Mouse (Mus musculus) layer of hippocampus, adult 18-20 months (tissue): ENCODE data around the gene Cmtm6. TPM values are rescaled to one million over a fixed set of nuclear protein-coding genes. Genes with fewer than 3 reads are reported as not detected.
"Not testable (repeated sequence)": the region's sequence is repeated elsewhere in the genome, so short reads cannot be mapped to it uniquely, and the experiment has no call there.

Source experiments
- DNase-seq, 2 experiments: peaks; one replicate each; pipeline ENCODE4 v3.0.0; 2022; ENCODE audit warnings: low spot score in 2 of 2
- long read RNA-seq: library from polyadenylated mRNA; stranded (forward); transcript quantifications from one replicate; pipeline ENCODE4 v2.0.0, GENCODE M21; 2021
- total RNA-seq, 2 experiments: library from RNA; stranded (reverse); gene quantifications; 2 replicates each; pipeline ENCODE4 v1.2.3; 2021

Gene Cmtm6
- total RNA-seq = 10 to 100 TPM; 20.4 to 21.1 TPM
- long read RNA-seq, transcript Cmtm6-201 (4 exons, 3,383 nt) = major isoform, 65 of 71 reads
- long read RNA-seq, partial matches to known transcripts = 0 of 71 reads
- long read RNA-seq, other reads (novel, unspliced or antisense) = 6 of 71 reads

- peak; percentile 91 to 96 for DNase-seq
Observed at GRCm38 (mm10) chr9:114731011-114731755, at the start of gene Cmtm6. Cmtm6 (plus strand) TSS chr9:114731116.

GRCm38 (mm10) chr9:114682193-114682592 lies 48.7 kb upstream of the Cmtm6 start:
- no peak for DNase-seq

GRCm38 (mm10) chr9:114686245-114686644 lies 44.7 kb upstream of the Cmtm6 start:
- DNase-seq = no peak

GRCm38 (mm10) chr9:114687639-114688038 lies 43.3 kb upstream of the Cmtm6 start:
- DNase-seq = no peak

- DNase-seq = peak; percentile 95 to 98
Observed at GRCm38 (mm10) chr9:114688252-114688952, 42.5 kb upstream of the Cmtm6 start, which contains the start of gene Dync1li1. Dync1li1 (plus strand) TSS chr9:114688790.

- peak in 1 of 2 experiments; percentile 37 for DNase-seq
Observed at GRCm38 (mm10) chr9:114688953-114689407, 41.9 kb upstream of the Cmtm6 start.

- no peak for DNase-seq
Observed at GRCm38 (mm10) chr9:114690119-114690601, 40.8 kb upstream of the Cmtm6 start.

- no peak for DNase-seq
Observed at GRCm38 (mm10) chr9:114691112-114691511, 39.8 kb upstream of the Cmtm6 start.

- DNase-seq = not testable (repeated sequence)
Observed at GRCm38 (mm10) chr9:114695662-114696061, 35.3 kb upstream of the Cmtm6 start.

GRCm38 (mm10) chr9:114697072-114697471 lies 33.8 kb upstream of the Cmtm6 start:
- DNase-seq = peak; percentile 30 to 50

- DNase-seq = no peak
Observed at GRCm38 (mm10) chr9:114697926-114698325, 33.0 kb upstream of the Cmtm6 start.

- DNase-seq = no peak
Observed at GRCm38 (mm10) chr9:114699262-114699661, 31.7 kb upstream of the Cmtm6 start.

GRCm38 (mm10) chr9:114699882-114700665 lies 30.8 kb upstream of the Cmtm6 start:
- no peak for DNase-seq

GRCm38 (mm10) chr9:114701031-114701430 lies 29.9 kb upstream of the Cmtm6 start:
- DNase-seq = no peak

GRCm38 (mm10) chr9:114701921-114702320 lies 29.0 kb upstream of the Cmtm6 start:
- no peak for DNase-seq

GRCm38 (mm10) chr9:114707805-114708204 lies 23.1 kb upstream of the Cmtm6 start:
- no peak for DNase-seq

- DNase-seq = peak in 1 of 2 experiments; percentile 46
Observed at GRCm38 (mm10) chr9:114710345-114710744, 20.6 kb upstream of the Cmtm6 start.

- no peak for DNase-seq
Observed at GRCm38 (mm10) chr9:114713481-114713880, 17.4 kb upstream of the Cmtm6 start.

- DNase-seq = no peak
Observed at GRCm38 (mm10) chr9:114716677-114717331, 14.1 kb upstream of the Cmtm6 start.

GRCm38 (mm10) chr9:114727315-114727714 lies 3.6 kb upstream of the Cmtm6 start:
- DNase-seq = no peak
